Mouse (Mus musculus) gastrocnemius, postnatal 36 days (tissue): ENCODE measurements around the gene Olfr649. TPM values are rescaled to one million over a fixed set of nuclear protein-coding genes. Genes with fewer than 3 reads are reported as not detected.

ENCODE experiments used
- DNase-seq, 2 experiments: peaks; one replicate each; pipeline ENCODE4 v3.0.0; 2022
- intact Hi-C: fragments of 180-260 bp; cut with DNase I; formaldehyde crosslinking; loops from one replicate; pipeline ENCODE4 v1.15.1; 2025
- long read RNA-seq, 2 experiments: library from polyadenylated mRNA; stranded (forward); transcript quantifications; one replicate each; pipeline ENCODE4 v2.0.0; 2021
- total RNA-seq, 2 experiments: library from RNA; stranded (reverse); gene quantifications; 2 replicates each; pipeline ENCODE4 v1.2.3; 2021

Gene Olfr649
- not detected for total RNA-seq
- long read RNA-seq, experiment 1 = 0 reads
- long read RNA-seq, experiment 2 = 0 reads

- intact Hi-C loops = loop anchor here (5.0 kb wide), 1 partner anchor 36 kb away; no protein-coding TSS in a partner anchor
- no peak for DNase-seq
These were observed at the start of gene Olfr649 for GRCm38 (mm10) chr7:104195885-104196284. Olfr649 (minus strand) TSS chr7:104195985.

GRCm38 (mm10) chr7:104244287-104245181, 48.7 kb upstream of the Olfr649 start, which contains the start of gene Trim34a:
Trim34a (plus strand) TSS chr7:104244457.
- intact Hi-C loops = no loop called here

GRCm38 (mm10) chr7:104243616-104244015, 47.8 kb upstream of the Olfr649 start:
- DNase-seq = no peak
- intact Hi-C loops = no loop called here

More at GRCm38 (mm10) chr7:104244287-104245181, 48.7 kb upstream of the Olfr649 start, which contains the start of gene Trim34a:
- DNase-seq = peak; percentile 9 to 36

GRCm38 (mm10) chr7:104240857-104241256, 45.1 kb upstream of the Olfr649 start:
- no peak for DNase-seq
- intact Hi-C loops = no loop called here

- DNase-seq = no peak
- intact Hi-C loops = loop anchor here (5.0 kb wide), 1 partner anchor 34 kb away; the partner anchor contains the start of gene Olfr649
These were observed 35.4 kb upstream of the Olfr649 start for GRCm38 (mm10) chr7:104231203-104231602.

GRCm38 (mm10) chr7:104218701-104219569, 23.1 kb upstream of the Olfr649 start, which contains the start of gene Trim6:
Trim6 (plus strand) TSS chr7:104218793.
- intact Hi-C loops = no loop called here
- peak; percentile 66 to 81 for DNase-seq

- DNase-seq = no peak
- intact Hi-C loops = no loop called here
These were observed 22.1 kb upstream of the Olfr649 start for GRCm38 (mm10) chr7:104217881-104218280.

GRCm38 (mm10) chr7:104216011-104216535, 20.3 kb upstream of the Olfr649 start:
- intact Hi-C loops = no loop called here
- DNase-seq = no peak

GRCm38 (mm10) chr7:104206197-104206596, 10.4 kb upstream of the Olfr649 start:
- intact Hi-C loops = no loop called here

GRCm38 (mm10) chr7:104199822-104200221, 4.0 kb upstream of the Olfr649 start:
- intact Hi-C loops = loop anchor here (5.0 kb wide), 1 partner anchor 32 kb away; no protein-coding TSS in a partner anchor
- DNase-seq = peak; percentile 20 to 53

More at GRCm38 (mm10) chr7:104206197-104206596, 10.4 kb upstream of the Olfr649 start:
- DNase-seq = no peak

GRCm38 (mm10) chr7:104191275-104191674, 4.5 kb downstream of the Olfr649 start:
- DNase-seq = no peak
- intact Hi-C loops = no loop called here

- no peak for DNase-seq
- intact Hi-C loops = no loop called here
These were observed 12.5 kb downstream of the Olfr649 start, which contains the start of gene Olfr648 for GRCm38 (mm10) chr7:104183292-104183691. Olfr648 (minus strand) TSS chr7:104183392.

GRCm38 (mm10) chr7:104179074-104179473, 16.7 kb downstream of the Olfr649 start:
- intact Hi-C loops = no loop called here
- no peak for DNase-seq

GRCm38 (mm10) chr7:104178422-104179054, 17.2 kb downstream of the Olfr649 start:
- intact Hi-C loops = no loop called here
- DNase-seq = no peak

GRCm38 (mm10) chr7:104175085-104175484, 20.7 kb downstream of the Olfr649 start:
- intact Hi-C loops = no loop called here
- no peak for DNase-seq

GRCm38 (mm10) chr7:104169634-104170204, 26.1 kb downstream of the Olfr649 start:
- intact Hi-C loops = no loop called here
- DNase-seq = no peak

GRCm38 (mm10) chr7:104167105-104167504, 28.7 kb downstream of the Olfr649 start:
- intact Hi-C loops = no loop called here
- no peak for DNase-seq

GRCm38 (mm10) chr7:104150456-104150855, 45.3 kb downstream of the Olfr649 start, which contains the start of gene Ubqlnl:
Ubqlnl (minus strand) TSS chr7:104150556.
- DNase-seq = no peak
- intact Hi-C loops = no loop called here

- DNase-seq = no peak
These were observed 52.6 kb downstream of the Olfr649 start, which contains the start of gene Ubqln3 for GRCm38 (mm10) chr7:104143179-104143578. Ubqln3 (minus strand) TSS chr7:104143279.

More at GRCm38 (mm10) chr7:104143179-104143578, 52.6 kb downstream of the Olfr649 start, which contains the start of gene Ubqln3:
- intact Hi-C loops = no loop called here
